Mouse (Mus musculus) heart, postnatal 0 days (tissue): ENCODE measurements around the gene Mapt. TPM values are rescaled to one million over a fixed set of nuclear protein-coding genes. Genes with fewer than 3 reads are reported as not detected.

Source experiments
- ATAC-seq: fragments of 200-750 bp; cut with Nextera tagmentation; 2 replicates; pipeline ENCODE4 v1.8.0; 2017; ENCODE audit warnings: low read depth, moderate number of reproducible peaks, moderate library complexity; ENCODE audit not compliant: insufficient read depth
- DNase-seq: peaks from one replicate; pipeline ENCODE4 v3.0.0-alpha.2; 2016; ENCODE audit warnings: low spot score
- H3K27ac ChIP-seq: fragments of 300-500 bp; sonication (generic); 2 replicates; pipeline ENCODE4 v1.5.1; 2014; ENCODE audit warnings: low read depth, mild to moderate bottlenecking
- H3K27me3 ChIP-seq: fragments of 300-500 bp; sonication (generic); 2 replicates; pipeline ENCODE4 v1.6.1; 2014; ENCODE audit warnings: low read length, mixed read lengths; ENCODE audit not compliant: control insufficient read depth, insufficient read depth
- H3K36me3 ChIP-seq: fragments of 300-500 bp; sonication (generic); replicated peaks from 2 replicates; pipeline ENCODE4 v1.6.1; 2014; ENCODE audit warnings: low read length, mixed read lengths; ENCODE audit not compliant: control insufficient read depth, insufficient read depth
- H3K4me1 ChIP-seq: fragments of 300-500 bp; sonication (generic); 2 replicates; pipeline ENCODE4 v1.6.1; 2014; ENCODE audit warnings: antibody characterized with exemption; ENCODE audit not compliant: control insufficient read depth, insufficient read depth
- H3K4me2 ChIP-seq: fragments of 300-500 bp; sonication (generic); 2 replicates; pipeline ENCODE4 v1.6.1; 2014; ENCODE audit warnings: low read depth, mild to moderate bottlenecking, low read length, moderate library complexity
- H3K4me3 ChIP-seq: fragments of 300-500 bp; sonication (generic); 2 replicates; pipeline ENCODE4 v1.5.1; 2014; ENCODE audit warnings: low read depth, low read length
- H3K9ac ChIP-seq: fragments of 300-500 bp; sonication (generic); replicated peaks from 2 replicates; pipeline ENCODE4 v1.6.1; 2014; ENCODE audit warnings: low read depth, low read length, mixed read lengths
- H3K9me3 ChIP-seq: fragments of 300-500 bp; sonication (generic); replicated peaks from 2 replicates; pipeline ENCODE4 v1.6.1; 2016; ENCODE audit warnings: low read length; ENCODE audit not compliant: control insufficient read depth
- CTCF ChIP-seq: IDR thresholded peaks from 2 replicates; pipeline ENCODE4 v1.5.1; 2016; ENCODE audit warnings: antibody characterized with exemption, control low read depth, low read depth
- EP300 ChIP-seq: IDR thresholded peaks from 2 replicates; pipeline ENCODE4 v1.6.1; 2016; ENCODE audit warnings: antibody characterized with exemption, low read depth
- WGBS: fragments of 180-500 bp; shearing (Covaris S2); extraction: QIAGEN DNeasy Blood & Tissue Kit; methylation state at CpG from one replicate; pipeline ENCODE4 v1.1.7; 2014; 5-methylcytosine and 5-hydroxymethylcytosine counted together
- polyA plus RNA-seq: library from polyadenylated mRNA; unstranded; fragments of >200 nt; fragmentation: Nextera tagmentation; extraction: Ambion mirVana; gene quantifications from 2 replicates; pipeline ENCODE4 v1.2.1, GENCODE M21; 2015
- total RNA-seq: library from RNA; depleted of rRNA; stranded (reverse); fragments of >200 nt; gene quantifications from 2 replicates; pipeline ENCODE4 v1.2.3, GENCODE M21; 2014; ENCODE audit warnings: low replicate concordance

Mapt gene
- total and polyA plus RNA-seq, 2 experiments from 2014 or later = 0.23 to 0.63 TPM

DNA sequence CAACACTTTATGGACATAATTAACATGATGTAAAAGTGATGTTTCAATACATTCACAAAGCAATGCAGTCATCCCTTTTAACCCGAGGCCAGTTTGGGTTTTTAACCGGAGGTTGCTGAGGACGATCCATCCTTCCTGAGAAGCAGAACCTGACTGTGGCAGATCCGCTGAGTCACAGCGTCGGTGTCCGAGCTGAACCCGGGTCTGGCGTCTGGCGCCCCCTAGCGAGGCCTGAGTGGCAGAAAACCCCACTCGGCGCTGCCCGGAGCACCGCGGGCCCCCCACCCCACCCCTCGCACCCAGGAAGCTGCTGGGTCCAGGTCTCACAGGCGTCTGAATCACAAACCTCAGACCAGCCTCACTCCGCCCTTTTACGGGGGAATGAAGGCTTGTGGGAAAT lies 47.0 kb downstream of the Mapt start:
- H3K9me3 ChIP-seq = no peaks in the 10 kb centered on the region
- H3K4me1 ChIP-seq = no peaks in the 10 kb centered on the region
- TF ChIP-seq CTCF (peak; percentile 51), EP300 (no peak)
- no peak overlapping the region for H3K9ac ChIP-seq
- no peaks in the 10 kb centered on the region for H3K27me3 ChIP-seq
- peak overlapping the region; percentile 8; the same call in 1 of the 2 replicates for H3K4me2 ChIP-seq
- DNase-seq = no peak
- 3% methylated on average over 20 of the region's 20 CpGs for WGBS
- H3K36me3 ChIP-seq = no peaks in the 10 kb centered on the region
- ATAC-seq = no peak
- no peak overlapping the region for H3K27ac ChIP-seq
- no peak overlapping the region for H3K4me3 ChIP-seq

DNA sequence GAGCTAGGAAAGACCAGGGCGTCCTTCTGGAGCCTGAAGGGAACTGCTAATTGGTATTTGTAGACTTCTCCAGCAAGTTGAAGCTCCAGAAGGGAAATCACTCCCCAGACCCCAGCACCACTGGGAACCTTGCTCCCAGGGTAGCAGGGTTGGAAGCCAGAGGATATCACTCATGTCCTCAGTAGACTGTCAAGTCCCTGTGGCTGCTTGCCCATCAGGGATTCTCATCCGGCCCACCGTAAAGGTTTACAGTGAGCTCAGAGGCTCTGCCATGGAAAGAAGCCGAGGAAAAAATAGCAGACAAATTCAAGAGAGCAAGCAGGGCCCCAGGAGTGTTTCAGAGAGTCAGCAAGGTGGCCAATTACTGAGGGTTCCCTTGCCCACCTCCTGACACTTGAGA lies 47.9 kb downstream of the Mapt start:
- no peaks in the 10 kb centered on the region for H3K4me1 ChIP-seq
- no peak overlapping the region for H3K9ac ChIP-seq
- no peak overlapping the region for H3K4me3 ChIP-seq
- no peaks in the 10 kb centered on the region for H3K9me3 ChIP-seq
- H3K27ac ChIP-seq = no peak overlapping the region
- DNase-seq = no peak
- WGBS = 61% methylated on average over 4 of the region's 4 CpGs
- no peak for ATAC-seq
- TF ChIP-seq CTCF (no peak), EP300 (no peak)
- H3K4me2 ChIP-seq = no peak overlapping the region
- no peaks in the 10 kb centered on the region for H3K27me3 ChIP-seq
- H3K36me3 ChIP-seq = no peaks in the 10 kb centered on the region

DNA sequence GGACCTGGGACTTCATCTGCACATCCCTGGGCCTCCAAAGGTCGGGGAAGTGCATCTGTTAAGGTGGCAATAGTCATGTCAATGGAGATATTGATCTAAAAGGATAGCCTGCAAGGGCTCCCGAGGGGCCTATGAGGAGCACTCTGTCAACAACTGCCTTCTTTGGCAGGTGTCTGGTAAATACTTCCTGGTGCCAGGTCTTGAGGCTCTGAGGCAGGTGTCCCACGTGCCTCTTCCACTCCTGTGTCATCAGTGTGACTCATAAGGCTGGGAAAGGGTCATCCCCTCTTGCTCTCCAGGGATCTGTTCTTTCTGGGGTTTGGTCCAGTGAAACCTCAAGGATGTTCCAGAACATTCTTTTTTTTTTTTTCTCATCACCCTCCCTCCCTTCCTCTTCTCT lies 48.3 kb downstream of the Mapt start:
- WGBS = 43% methylated on average over 3 of the region's 3 CpGs
- no peak overlapping the region for H3K9ac ChIP-seq
- no peaks in the 10 kb centered on the region for H3K4me1 ChIP-seq
- ATAC-seq (no peak), DNase-seq (no peak)
- H3K27ac ChIP-seq = no peak overlapping the region
- TF ChIP-seq EP300 (no peak), CTCF (no peak)
- H3K4me3 ChIP-seq = no peak overlapping the region
- no peaks in the 10 kb centered on the region for H3K36me3 ChIP-seq
- no peaks in the 10 kb centered on the region for H3K9me3 ChIP-seq
- H3K27me3 ChIP-seq = no peaks in the 10 kb centered on the region
- no peak overlapping the region for H3K4me2 ChIP-seq

DNA sequence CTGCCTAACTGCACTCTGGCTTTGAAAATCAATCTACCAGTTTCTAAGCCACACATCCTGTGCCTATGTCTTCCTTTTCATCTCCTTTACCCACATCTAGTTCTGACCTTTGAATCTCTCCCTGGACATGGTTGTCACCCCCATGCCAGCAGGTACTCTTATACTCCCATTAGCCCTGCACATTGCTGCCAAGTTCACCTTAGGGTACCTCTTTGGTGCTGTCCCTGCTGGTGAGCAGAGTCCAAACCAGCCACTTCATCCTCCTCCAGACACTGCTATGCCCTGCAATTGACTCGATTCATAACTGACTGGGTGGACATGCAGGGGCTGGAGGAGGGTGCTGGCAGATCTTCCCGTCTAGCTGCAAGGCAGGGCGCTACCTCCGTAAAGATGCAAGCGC lies 50.3 kb downstream of the Mapt start:
- ATAC-seq (no peak), DNase-seq (no peak)
- H3K9me3 ChIP-seq = no peaks in the 10 kb centered on the region
- H3K4me3 ChIP-seq = no peak overlapping the region
- H3K36me3 ChIP-seq = no peaks in the 10 kb centered on the region
- H3K27me3 ChIP-seq = no peaks in the 10 kb centered on the region
- 73% methylated on average over 5 of the region's 5 CpGs for whole genome bisulfite sequencing
- no peaks in the 10 kb centered on the region for H3K4me1 ChIP-seq
- H3K9ac ChIP-seq = no peak overlapping the region
- H3K4me2 ChIP-seq = no peak overlapping the region
- TF ChIP-seq EP300 (no peak), CTCF (no peak)
- H3K27ac ChIP-seq = no peak overlapping the region

DNA sequence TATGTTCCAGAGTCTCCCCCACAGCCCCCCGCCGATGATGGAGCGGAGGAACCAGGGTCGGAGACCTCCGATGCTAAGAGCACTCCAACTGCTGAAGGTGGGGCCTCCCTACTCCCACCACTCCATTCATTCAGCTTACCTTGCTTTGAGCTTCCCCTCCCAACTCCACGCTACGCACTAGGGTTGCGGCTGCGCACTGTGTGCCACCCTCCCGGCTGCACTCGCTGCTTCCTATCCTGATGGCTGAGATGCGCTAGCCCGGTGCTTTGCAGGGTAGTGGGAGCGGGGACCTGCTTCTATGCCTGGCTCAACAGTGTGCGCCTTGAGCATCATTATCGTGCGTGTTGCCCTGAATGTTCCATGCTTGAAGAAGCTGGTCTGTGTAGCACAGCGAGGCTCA lies 55.9 kb downstream of the Mapt start:
- ATAC-seq (no peak), DNase-seq (no peak)
- H3K9ac ChIP-seq = no peak overlapping the region
- no peaks in the 10 kb centered on the region for H3K36me3 ChIP-seq
- TF ChIP-seq EP300 (no peak), CTCF (no peak)
- peaks cover 5% of the 10 kb centered on the region; the same call in 1 of the 2 replicates for H3K27me3 ChIP-seq
- no peak overlapping the region for H3K4me2 ChIP-seq
- H3K27ac ChIP-seq = no peak overlapping the region
- no peaks in the 10 kb centered on the region for H3K9me3 ChIP-seq
- no peaks in the 10 kb centered on the region for H3K4me1 ChIP-seq
- WGBS = 93% methylated on average over 18 of the region's 18 CpGs
- no peak overlapping the region for H3K4me3 ChIP-seq

DNA sequence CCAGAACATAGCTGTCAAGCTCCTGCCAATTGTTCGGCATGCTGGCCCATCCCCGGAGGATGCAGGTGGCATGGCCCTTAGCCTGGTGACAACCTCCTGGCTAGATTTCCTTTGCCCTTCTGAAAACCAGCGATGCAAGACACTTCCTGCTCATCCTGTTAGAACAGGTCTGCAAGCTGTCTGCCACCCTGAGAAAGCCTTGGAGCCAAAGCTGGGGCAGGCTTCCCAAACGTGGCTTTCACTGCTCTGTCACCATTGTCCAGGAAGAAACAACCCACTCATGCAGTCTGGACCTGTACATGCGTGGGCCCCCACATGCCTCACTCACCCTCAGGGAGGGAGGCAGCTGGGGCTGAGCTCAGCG lies 57.6 kb downstream of the Mapt start:
- no peak for TF ChIP-seq CTCF
- Histone ChIP-seq H3K9ac (no peak overlapping the region), H3K27me3 (peaks cover 5% of the 10 kb centered on the region; the same call in 1 of the 2 replicates), H3K9me3 (no peaks in the 10 kb centered on the region), H3K27ac (no peak overlapping the region), H3K36me3 (no peaks in the 10 kb centered on the region), H3K4me3 (no peak overlapping the region), H3K4me1 (no peaks in the 10 kb centered on the region), H3K4me2 (no peak overlapping the region)
- DNase-seq (no peak), ATAC-seq (no peak)
- 51% methylated on average over 6 of the region's 6 CpGs for WGBS
